Mouse (Mus musculus) hindbrain, embryonic 13.5 days (tissue): ENCODE measurements around the gene Sycn. TPM values are rescaled to one million over a fixed set of nuclear protein-coding genes. Genes with fewer than 3 reads are reported as not detected.

ENCODE experiments used
- ATAC-seq: fragments of 200-750 bp; cut with Nextera tagmentation; 2 replicates; pipeline ENCODE4 v1.8.0; 2017; ENCODE audit warnings: moderate TSS enrichment; ENCODE audit not compliant: low FRiP score
- H3K27ac ChIP-seq: fragments of 300-500 bp; sonication (generic); 2 replicates; pipeline ENCODE4 v1.5.1; 2015; ENCODE audit warnings: inconsistent platforms, mild to moderate bottlenecking, moderate library complexity
- H3K27me3 ChIP-seq: fragments of 300-500 bp; sonication (generic); 2 replicates; pipeline ENCODE4 v1.6.1; 2015; ENCODE audit warnings: mild to moderate bottlenecking, inconsistent platforms
- H3K36me3 ChIP-seq: fragments of 300-500 bp; sonication (generic); 2 replicates; pipeline ENCODE4 v1.6.1; 2015; ENCODE audit warnings: mild to moderate bottlenecking, inconsistent platforms
- H3K4me1 ChIP-seq: fragments of 300-500 bp; sonication (generic); replicated peaks from 2 replicates; pipeline ENCODE4 v1.6.1; 2015; ENCODE audit warnings: inconsistent platforms
- H3K4me2 ChIP-seq: fragments of 300-500 bp; sonication (generic); 2 replicates; pipeline ENCODE4 v1.6.1; 2015; ENCODE audit warnings: inconsistent platforms, mild to moderate bottlenecking, moderate library complexity
- H3K4me3 ChIP-seq: fragments of 300-500 bp; sonication (generic); 2 replicates; pipeline ENCODE4 v1.5.1; 2015; ENCODE audit warnings: mild to moderate bottlenecking, inconsistent platforms
- H3K9ac ChIP-seq: fragments of 300-500 bp; sonication (generic); 2 replicates; pipeline ENCODE4 v1.6.1; 2015; ENCODE audit warnings: mild to moderate bottlenecking, inconsistent platforms
- H3K9me3 ChIP-seq: fragments of 300-500 bp; sonication (generic); 2 replicates; pipeline ENCODE4 v1.6.1; 2016; ENCODE audit warnings: inconsistent platforms
- WGBS: fragments of 180-500 bp; shearing (Covaris S2); methylation state at CpG from one replicate; pipeline ENCODE4 v1.1.7; 2015; 5-methylcytosine and 5-hydroxymethylcytosine counted together
- polyA plus RNA-seq: library from polyadenylated mRNA; unstranded; fragments of >200 nt; fragmentation: Nextera tagmentation; extraction: Ambion mirVana; gene quantifications from 2 replicates; pipeline ENCODE4 v1.2.1, GENCODE M21; 2015

Gene Sycn
- polyA plus RNA-seq, 1 experiment from 2014 or later, result not detected

DNA sequence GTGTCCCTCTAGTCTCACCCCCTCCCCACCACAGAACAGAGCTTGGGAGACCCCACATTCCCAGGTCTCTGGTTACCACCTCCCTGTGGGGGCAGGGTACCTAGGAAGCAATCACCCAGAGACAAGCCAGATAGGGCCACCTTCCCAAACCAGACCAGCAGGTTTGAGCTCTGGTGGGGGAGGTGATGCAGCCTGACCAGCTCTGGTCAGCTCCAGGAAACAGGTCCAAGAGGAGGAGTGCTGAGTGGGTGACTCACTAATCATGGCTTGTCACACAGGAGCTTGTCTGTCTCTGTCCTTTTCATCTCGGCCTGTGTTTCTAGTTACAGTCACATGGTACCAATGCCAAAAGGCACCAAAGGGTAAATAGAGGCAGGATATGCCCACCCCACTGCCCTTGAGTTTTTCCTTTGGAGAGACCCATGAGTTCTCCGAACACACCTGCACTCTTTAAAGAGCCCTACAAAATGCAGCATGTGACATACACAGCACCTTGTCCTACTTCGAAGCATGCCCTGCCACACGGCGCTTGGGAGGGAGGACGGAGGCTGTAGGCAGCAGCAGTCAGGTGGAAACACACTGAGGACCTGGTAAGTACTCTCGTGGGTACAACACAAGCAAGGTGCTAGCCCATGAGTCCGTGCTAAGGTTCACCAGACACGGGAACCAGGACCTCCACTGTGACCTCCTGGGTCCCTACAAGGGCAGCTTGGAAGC lies 37.3 kb downstream of the Sycn start:
- Histone ChIP-seq H3K4me2 (no peak overlapping the region), H3K9me3 (no peaks in the 10 kb centered on the region), H3K9ac (no peak overlapping the region), H3K27ac (no peak overlapping the region), H3K36me3 (no peaks in the 10 kb centered on the region), H3K27me3 (no peaks in the 10 kb centered on the region), H3K4me3 (no peak overlapping the region), H3K4me1 (peaks cover 52% of the 10 kb centered on the region)
- ATAC-seq, result no peak
- WGBS, result 88% methylated on average over 9 of the region's 9 CpGs

DNA sequence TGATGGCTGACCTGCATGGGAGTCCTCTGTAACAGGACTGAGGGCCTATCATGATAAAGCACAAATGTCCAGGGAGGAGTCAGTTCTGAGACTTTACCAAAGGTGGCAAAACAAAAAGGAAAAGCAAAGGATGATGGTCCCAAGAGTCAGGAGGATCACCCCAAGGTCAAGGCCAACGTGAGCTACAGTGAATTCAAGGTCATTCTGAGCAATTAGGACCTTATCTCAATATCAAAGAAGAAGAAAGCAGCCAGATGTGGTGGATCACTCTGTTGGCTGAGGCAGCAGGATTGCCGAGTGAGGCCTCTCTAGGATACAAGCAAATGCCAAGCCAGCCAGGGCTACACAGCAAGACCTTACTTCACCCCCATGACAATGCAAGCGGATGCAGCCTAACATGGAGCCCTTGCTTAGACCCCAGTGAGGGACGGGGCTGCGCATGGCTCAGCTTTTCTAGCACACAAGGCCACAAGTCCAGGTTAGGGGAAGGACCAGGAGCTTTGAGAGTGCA lies 37.9 kb downstream of the Sycn start:
- Histone ChIP-seq H3K4me1 (peaks cover 55% of the 10 kb centered on the region), H3K9ac (no peak overlapping the region), H3K36me3 (no peaks in the 10 kb centered on the region), H3K4me2 (no peak overlapping the region), H3K27me3 (no peaks in the 10 kb centered on the region), H3K27ac (no peak overlapping the region), H3K4me3 (no peak overlapping the region), H3K9me3 (no peaks in the 10 kb centered on the region)
- no peak for ATAC-seq
- 72% methylated on average over 5 of the region's 5 CpGs for WGBS

DNA sequence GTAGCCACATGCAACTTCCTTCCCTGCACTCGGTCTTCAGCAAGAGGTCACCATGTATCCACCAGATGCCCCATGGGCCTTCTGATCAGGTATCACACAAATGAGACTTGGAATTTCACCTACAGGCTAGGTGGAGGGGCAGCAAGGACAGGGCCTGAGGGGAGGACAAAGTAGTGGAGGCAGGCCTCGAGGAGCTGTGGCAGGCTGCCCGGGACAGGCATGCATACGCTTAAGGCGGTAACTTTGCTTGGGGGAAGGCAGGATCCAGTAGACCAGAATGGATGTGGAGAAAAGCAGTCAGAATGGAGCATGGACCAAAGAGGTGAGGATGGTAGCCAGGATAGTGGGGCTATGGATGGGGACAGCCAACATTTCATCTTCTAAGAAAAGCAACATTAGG lies 39.1 kb downstream of the Sycn start:
- Histone ChIP-seq H3K4me2 (no peak overlapping the region), H3K4me3 (no peak overlapping the region), H3K9me3 (no peaks in the 10 kb centered on the region), H3K9ac (no peak overlapping the region), H3K4me1 (peaks cover 67% of the 10 kb centered on the region), H3K36me3 (no peaks in the 10 kb centered on the region), H3K27me3 (no peaks in the 10 kb centered on the region), H3K27ac (peak overlapping the region; percentile 35; the same call in 1 of the 2 replicates)
- 72% methylated on average over 5 of the region's 5 CpGs for WGBS
- no peak for ATAC-seq

DNA sequence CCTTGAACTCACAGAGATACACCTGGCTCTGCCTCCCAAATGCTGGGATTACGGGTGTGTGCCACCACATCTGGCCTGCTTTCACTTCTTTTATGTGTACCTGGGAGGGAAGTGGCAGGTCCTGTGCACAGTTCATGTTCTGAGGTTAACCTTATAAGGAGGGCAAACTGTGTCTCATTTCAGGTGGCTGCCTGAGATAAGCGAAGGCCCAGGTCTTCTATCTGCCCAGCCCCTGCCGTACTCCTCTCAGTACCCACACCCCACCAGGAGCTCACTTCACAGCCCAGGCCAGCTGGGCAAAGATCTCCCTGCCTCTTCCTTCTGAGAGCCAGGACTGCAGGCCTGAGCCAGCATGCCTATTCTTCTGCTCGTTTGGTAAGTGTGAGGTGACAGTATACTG lies 41.0 kb downstream of the Sycn start:
- 92% methylated on average over 4 of the region's 4 CpGs for WGBS

DNA sequence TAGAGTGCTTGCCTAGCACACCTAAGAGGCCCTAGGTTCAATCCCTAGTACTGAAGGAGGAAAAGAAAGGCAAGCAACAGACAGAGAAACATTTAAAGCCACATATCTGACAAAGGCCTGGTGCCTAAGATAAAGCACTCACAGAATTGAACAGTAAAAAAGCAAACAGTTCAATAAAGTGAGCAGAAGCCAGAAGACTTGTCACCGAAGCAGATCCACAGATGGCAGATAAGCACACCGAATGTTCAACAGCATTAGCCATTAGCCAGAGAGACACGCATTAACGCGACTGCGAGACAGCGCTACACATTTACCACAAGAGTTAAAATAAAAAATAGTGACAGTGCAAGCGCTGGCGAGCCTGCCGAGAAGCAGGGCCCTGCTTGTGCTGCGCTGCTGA lies 42.2 kb downstream of the Sycn start:
- ATAC-seq, result no peak

More for the DNA sequence above, 41.0 kb downstream of the Sycn start:
- Histone ChIP-seq H3K4me3 (no peak overlapping the region), H3K4me2 (no peak overlapping the region), H3K27ac (no peak overlapping the region), H3K9me3 (no peaks in the 10 kb centered on the region), H3K9ac (no peak overlapping the region), H3K4me1 (peaks cover 75% of the 10 kb centered on the region), H3K27me3 (no peaks in the 10 kb centered on the region), H3K36me3 (no peaks in the 10 kb centered on the region)
- no peak for ATAC-seq

DNA sequence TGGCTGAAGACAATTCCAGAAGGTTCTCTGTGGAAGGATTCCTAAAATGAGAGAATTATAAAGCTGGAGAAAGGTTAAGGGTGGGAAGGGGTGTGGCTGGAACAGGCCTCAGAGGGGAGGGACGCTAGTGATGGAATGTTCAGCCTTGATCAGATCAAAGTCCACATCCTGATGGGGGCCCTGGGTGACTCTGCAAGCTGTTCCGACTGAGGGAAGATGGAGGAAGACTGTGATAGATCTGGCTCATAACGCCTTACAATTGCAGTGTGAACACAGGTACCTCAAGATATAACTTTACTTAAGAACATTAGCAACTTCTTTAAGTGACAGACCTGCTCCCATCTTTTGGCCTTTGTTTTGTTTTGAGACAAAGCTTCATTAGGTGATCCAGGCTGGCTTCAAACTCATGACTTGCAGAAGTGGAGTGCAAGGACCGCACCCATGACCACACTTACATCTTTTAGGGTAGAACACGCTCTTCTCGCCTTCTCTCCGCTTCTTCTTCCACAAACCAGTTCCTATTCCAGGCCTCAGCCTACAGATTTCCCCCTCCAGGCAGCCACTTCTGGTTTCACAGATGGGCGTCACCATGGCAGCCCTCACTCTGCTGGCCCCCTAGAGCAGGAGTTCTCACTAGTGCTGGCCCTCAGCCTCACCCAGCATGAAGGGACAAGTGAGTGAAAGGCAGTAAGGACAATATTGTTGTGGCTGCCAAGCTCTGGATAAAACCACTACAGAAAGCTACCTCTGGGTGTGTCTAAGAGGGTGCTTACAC lies 43.1 kb downstream of the Sycn start:
- Histone ChIP-seq H3K27ac (peak overlapping the region; percentile 42; the same call in 1 of the 2 replicates), H3K9ac (no peak overlapping the region; the same call in 1 of the 2 replicates)
- WGBS, result 84% methylated on average over 8 of the region's 8 CpGs

More for the DNA sequence above, 42.2 kb downstream of the Sycn start:
- H3K9ac ChIP-seq, result no peak overlapping the region; the same call in 1 of the 2 replicates
- H3K4me2 ChIP-seq, result no peak overlapping the region
- H3K36me3 ChIP-seq, result no peaks in the 10 kb centered on the region
- no peaks in the 10 kb centered on the region for H3K9me3 ChIP-seq
- peak overlapping the region; percentile 42; the same call in 1 of the 2 replicates for H3K27ac ChIP-seq
- no peaks in the 10 kb centered on the region for H3K27me3 ChIP-seq
- peaks cover 76% of the 10 kb centered on the region for H3K4me1 ChIP-seq
- no peak overlapping the region for H3K4me3 ChIP-seq
- 81% methylated on average over 11 of the region's 11 CpGs for WGBS

DNA sequence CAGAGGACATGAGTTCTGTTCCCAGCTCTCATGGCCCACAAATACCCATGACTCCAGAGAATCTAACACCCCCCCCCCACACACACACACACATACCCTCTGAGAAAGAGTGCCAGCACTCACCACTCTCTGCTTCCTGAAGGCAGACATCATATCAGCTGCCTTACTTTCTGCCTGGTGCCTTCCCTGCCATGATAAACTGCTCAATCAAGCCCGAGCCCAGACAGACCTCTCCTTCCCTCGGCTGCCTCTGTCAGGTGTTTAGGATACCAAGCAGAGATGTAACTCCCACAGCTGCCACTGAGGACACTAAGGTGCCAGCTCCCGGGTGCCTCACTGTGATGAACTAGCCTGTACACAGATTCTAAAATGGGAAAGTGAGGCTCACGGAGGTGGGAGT lies 43.8 kb downstream of the Sycn start:
- Histone ChIP-seq H3K9ac (peak overlapping the region; percentile 44; the same call in 1 of the 2 replicates), H3K4me1 (peaks cover 78% of the 10 kb centered on the region), H3K27me3 (no peaks in the 10 kb centered on the region), H3K4me2 (no peak overlapping the region), H3K4me3 (no peak overlapping the region), H3K36me3 (no peaks in the 10 kb centered on the region), H3K27ac (no peak overlapping the region), H3K9me3 (no peaks in the 10 kb centered on the region)
- WGBS, result 79% methylated on average over 4 of the region's 4 CpGs
- ATAC-seq, result no peak

More for the DNA sequence above, 43.1 kb downstream of the Sycn start:
- no peaks in the 10 kb centered on the region for H3K27me3 ChIP-seq
- H3K9me3 ChIP-seq, result no peaks in the 10 kb centered on the region
- H3K4me3 ChIP-seq, result no peak overlapping the region
- H3K4me1 ChIP-seq, result peaks cover 77% of the 10 kb centered on the region
- H3K36me3 ChIP-seq, result no peaks in the 10 kb centered on the region
- ATAC-seq, result no peak
- no peak overlapping the region for H3K4me2 ChIP-seq

DNA sequence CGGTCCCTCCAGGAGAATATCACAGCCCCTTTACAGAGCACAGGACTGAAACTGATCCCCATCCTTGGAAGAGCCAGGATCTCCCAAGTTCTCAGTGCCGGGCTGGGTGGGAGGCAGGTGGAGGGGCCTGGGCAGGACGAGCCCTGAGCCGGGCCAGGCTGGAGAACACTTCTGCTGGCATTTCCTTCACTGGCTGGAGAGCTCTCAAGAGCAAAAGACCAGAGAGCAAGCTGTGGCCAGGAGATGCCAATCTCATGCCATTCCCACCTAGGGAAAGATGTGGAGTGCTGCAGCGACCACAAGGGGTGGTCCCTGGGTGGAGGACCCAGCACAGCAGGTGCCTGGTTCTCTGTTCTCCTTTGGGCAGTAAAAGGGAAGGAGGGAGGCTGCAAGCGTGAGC lies 44.3 kb downstream of the Sycn start:
- Histone ChIP-seq H3K9me3 (no peaks in the 10 kb centered on the region), H3K4me1 (peaks cover 72% of the 10 kb centered on the region), H3K36me3 (no peaks in the 10 kb centered on the region), H3K27me3 (no peaks in the 10 kb centered on the region), H3K4me3 (no peak overlapping the region), H3K9ac (peak overlapping the region; percentile 44), H3K27ac (peak overlapping the region; percentile 55), H3K4me2 (no peak overlapping the region)
- WGBS, result 85% methylated on average over 6 of the region's 6 CpGs
- ATAC-seq, result no peak

DNA sequence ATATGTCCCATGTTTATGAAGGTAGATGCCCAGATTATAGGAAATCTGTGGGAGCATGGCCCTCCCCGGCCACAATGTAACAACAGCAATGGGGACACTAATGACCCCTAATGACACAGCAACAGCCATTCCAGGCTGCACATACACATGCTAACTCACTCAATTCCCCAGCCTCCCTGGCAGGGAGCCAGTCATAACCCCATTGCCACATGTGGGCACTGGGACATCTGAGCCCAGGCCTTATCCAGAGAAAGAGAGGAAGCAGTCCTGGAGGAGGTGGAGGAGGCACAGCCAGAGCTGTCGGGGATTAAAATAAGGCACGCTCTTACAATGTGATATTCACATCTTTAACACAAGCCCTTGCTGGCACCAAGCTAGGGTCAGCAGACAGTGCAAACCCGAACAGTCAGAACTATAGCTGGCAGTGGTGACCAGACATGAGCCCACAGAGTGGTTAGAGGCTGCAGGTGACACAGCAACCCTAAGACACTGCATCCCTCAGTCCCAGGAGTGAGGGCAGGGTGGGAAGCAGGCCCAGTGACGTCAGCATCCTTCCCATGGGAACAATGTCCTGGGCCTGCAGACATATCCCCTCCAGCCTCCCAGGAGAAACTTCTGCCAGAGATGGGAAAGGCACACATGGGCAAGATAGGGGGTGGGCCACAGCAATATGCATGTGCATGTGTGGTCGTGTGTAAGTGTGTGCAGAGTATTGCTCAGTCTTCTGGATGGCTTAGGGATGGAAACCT lies 46.2 kb downstream of the Sycn start:
- Histone ChIP-seq H3K27ac (peak overlapping the region; percentile 35; the same call in 1 of the 2 replicates), H3K4me1 (peaks cover 64% of the 10 kb centered on the region)
- 60% methylated on average over 6 of the region's 6 CpGs for WGBS

DNA sequence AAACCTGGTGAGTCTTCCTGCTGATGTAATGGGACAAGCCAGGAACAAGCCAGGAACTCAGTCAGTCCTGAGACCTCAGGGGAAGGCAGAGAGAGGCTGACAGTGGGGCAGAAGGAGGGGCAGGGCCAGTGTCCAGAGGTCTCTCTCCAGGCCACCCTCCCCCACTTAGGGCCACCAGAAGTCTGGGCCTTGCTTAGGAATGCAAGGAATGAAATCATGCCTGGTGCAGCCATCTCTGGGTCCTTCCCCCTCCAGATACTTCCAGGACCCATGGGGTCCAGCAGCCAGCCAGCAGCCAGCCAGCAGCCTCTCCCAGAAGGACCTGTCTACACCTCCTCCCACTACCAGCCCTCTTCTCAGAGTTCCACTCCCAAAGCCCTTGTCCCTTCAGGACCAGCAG lies 47.0 kb downstream of the Sycn start:
- Histone ChIP-seq H3K9ac (no peak overlapping the region), H3K27ac (no peak overlapping the region), H3K4me2 (no peak overlapping the region), H3K4me1 (peaks cover 62% of the 10 kb centered on the region), H3K9me3 (no peaks in the 10 kb centered on the region), H3K27me3 (no peaks in the 10 kb centered on the region), H3K36me3 (no peaks in the 10 kb centered on the region), H3K4me3 (no peak overlapping the region)
- no peak for ATAC-seq

More for the DNA sequence above, 46.2 kb downstream of the Sycn start:
- Histone ChIP-seq H3K9me3 (no peaks in the 10 kb centered on the region), H3K4me2 (no peak overlapping the region), H3K9ac (peak overlapping the region; percentile 36; the same call in 1 of the 2 replicates), H3K27me3 (no peaks in the 10 kb centered on the region), H3K4me3 (no peak overlapping the region), H3K36me3 (no peaks in the 10 kb centered on the region)
- no peak; the same call in 1 of the 2 replicates for ATAC-seq
